Mouse (Mus musculus) forebrain, embryonic 13.5 days (tissue): Measurements from ENCODE around the gene Hoxb1. TPM values are rescaled to one million over a fixed set of nuclear protein-coding genes. Genes with fewer than 3 reads are reported as not detected.

Experiments
- ATAC-seq: fragments of 200-750 bp; cut with Nextera tagmentation; 2 replicates; pipeline ENCODE4 v1.8.0; 2017
- H3K27ac ChIP-seq: fragments of 300-500 bp; sonication (generic); 2 replicates; pipeline ENCODE4 v1.5.1; 2015; ENCODE audit warnings: inconsistent platforms, mild to moderate bottlenecking, moderate library complexity
- H3K27me3 ChIP-seq: fragments of 300-500 bp; sonication (generic); 2 replicates; pipeline ENCODE4 v1.6.1; 2015; ENCODE audit warnings: mild to moderate bottlenecking, inconsistent platforms
- H3K36me3 ChIP-seq: fragments of 300-500 bp; sonication (generic); 2 replicates; pipeline ENCODE4 v1.6.1; 2015; ENCODE audit warnings: mild to moderate bottlenecking, inconsistent platforms; ENCODE audit not compliant: poor library complexity, severe bottlenecking
- H3K4me1 ChIP-seq: fragments of 300-500 bp; sonication (generic); 2 replicates; pipeline ENCODE4 v1.6.1; 2015; ENCODE audit warnings: inconsistent platforms
- H3K4me2 ChIP-seq: fragments of 300-500 bp; sonication (generic); 2 replicates; pipeline ENCODE4 v1.6.1; 2015; ENCODE audit warnings: inconsistent platforms, mild to moderate bottlenecking, moderate library complexity
- H3K4me3 ChIP-seq: fragments of 300-500 bp; sonication (generic); 2 replicates; pipeline ENCODE4 v1.5.1; 2015; ENCODE audit warnings: mild to moderate bottlenecking, inconsistent platforms
- H3K9ac ChIP-seq: fragments of 300-500 bp; sonication (generic); 2 replicates; pipeline ENCODE4 v1.6.1; 2015; ENCODE audit warnings: mild to moderate bottlenecking, inconsistent platforms
- H3K9me3 ChIP-seq: fragments of 300-500 bp; sonication (generic); replicated peaks from 2 replicates; pipeline ENCODE4 v1.6.1; 2016; ENCODE audit warnings: inconsistent platforms
- WGBS: fragments of 180-500 bp; shearing (Covaris S2); methylation state at CpG from one replicate; pipeline ENCODE4 v1.1.7; 2015; 5-methylcytosine and 5-hydroxymethylcytosine counted together
- microRNA counts: library from miRNA; unstranded; fragments of <30 nt; microRNA quantifications from one replicate; lab custom pipeline; 2016
- microRNA-seq: library from miRNA; unstranded; fragments of <30 nt; microRNA quantifications from one replicate; pipeline ENCODE4, GENCODE M21; 2016
- polyA plus RNA-seq: library from polyadenylated mRNA; unstranded; fragments of >200 nt; fragmentation: Nextera tagmentation; extraction: Ambion mirVana; gene quantifications from 2 replicates; pipeline ENCODE4 v1.2.1, GENCODE M21; 2015

The Hoxb1 gene
- polyA plus RNA-seq, 1 experiment from 2014 or later, result not detected

DNA sequence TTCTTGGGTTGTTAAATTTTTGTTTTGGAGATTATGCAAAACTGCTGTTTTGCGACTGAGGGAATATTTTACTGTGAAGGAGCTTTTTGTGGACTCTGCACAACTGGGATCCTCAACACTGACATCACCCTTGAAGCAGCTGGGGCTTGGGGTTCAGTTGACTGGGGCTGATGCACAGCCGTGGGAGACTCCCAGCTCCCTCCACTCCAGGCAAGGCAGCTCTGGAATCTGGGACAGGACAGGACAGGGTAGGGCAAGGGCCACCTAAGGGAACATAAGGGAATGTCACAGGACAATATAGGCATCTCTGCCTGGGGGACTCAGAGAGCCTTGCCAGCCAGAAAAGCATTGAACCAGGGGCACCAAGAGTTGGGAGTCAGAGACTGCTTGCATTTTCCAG, 48.5 kb downstream of the Hoxb1 start:
- Histone ChIP-seq H3K36me3 (no peaks in the 10 kb centered on the region), H3K27ac (no peak overlapping the region), H3K4me2 (no peak overlapping the region), H3K4me3 (no peak overlapping the region), H3K9ac (no peak overlapping the region), H3K27me3 (no peaks in the 10 kb centered on the region), H3K9me3 (peaks cover 5% of the 10 kb centered on the region; the same call in 1 of the 2 replicates), H3K4me1 (no peaks in the 10 kb centered on the region)
- 65% methylated on average over 2 of the region's 2 CpGs for WGBS
- ATAC-seq, result no peak

MicroRNAs within 50 kb of the gene (microRNA counts, 519-probe panel; counts per million panel counts)
- microRNA mmu-miR-10a (lab: Ali Mortazavi, UCI), result 2,744 counts per million, percentile 63 among the panel's probes with 10 or more counts

Small RNA genes lying within 50 kb of the gene (microRNA-seq; reads per million reads assigned to microRNA genes)
- gene Mir10a, result 178 reads per million, percentile 57 among the genes with 10 or more reads in this experiment

Other genes with a start within 250 kb of the Hoxb1 start
- gene Ttll6, start 232.0 kb upstream of the Hoxb1 start, polyA plus RNA-seq, result 0.19 and 0.22 TPM in 2 replicates
- gene Hoxb13, start 171.4 kb upstream of the Hoxb1 start, polyA plus RNA-seq, result not detected in 2 replicates
- not detected in 2 replicates for gene Hoxb9, start 94.3 kb upstream of the Hoxb1 start, polyA plus RNA-seq
- not detected in 2 replicates for gene Hoxb8, start 83.8 kb upstream of the Hoxb1 start, polyA plus RNA-seq
- gene Hoxb7, start 79.1 kb upstream of the Hoxb1 start, polyA plus RNA-seq, result not detected in 2 replicates
- gene Hoxb6, start 73.3 kb upstream of the Hoxb1 start, polyA plus RNA-seq, result not detected in 2 replicates
- 0.09 TPM in 1 of 2 replicates, not detected in the other for gene Hoxb5, start 62.4 kb upstream of the Hoxb1 start, polyA plus RNA-seq
- not detected in 2 replicates for gene Hoxb4, start 47.5 kb upstream of the Hoxb1 start, polyA plus RNA-seq
- not detected in 2 replicates for gene Hoxb3, start 42.4 kb upstream of the Hoxb1 start, polyA plus RNA-seq
- not detected in 2 replicates for gene Hoxb2, start 15.2 kb upstream of the Hoxb1 start, polyA plus RNA-seq
- gene Skap1, start 98.8 kb downstream of the Hoxb1 start, polyA plus RNA-seq, result 2.5 and 4.0 TPM in 2 replicates